Mouse (Mus musculus) myocyte (in vitro differentiated cells): ENCODE data around the gene Ptprd.

Source experiments
- MYOD1 ChIP-seq, 3 experiments: IDR thresholded peaks; one replicate each; pipeline ENCODE4 v1.6.1; 2011; ENCODE audit warnings: control low read depth in 2 of 3, low read depth in 2 of 3, mild to moderate bottlenecking in 2 of 3, moderate library complexity in 1 of 3; ENCODE audit not compliant: insufficient read length in 2 of 3, control insufficient read depth in 1 of 3
- POLR2A ChIP-seq: IDR thresholded peaks from one replicate; pipeline ENCODE4 v1.6.1; 2011; ENCODE audit warnings: low read depth, mild to moderate bottlenecking, control low read depth, moderate library complexity; ENCODE audit not compliant: insufficient read length
- POLR2AphosphoS2 ChIP-seq: IDR thresholded peaks from one replicate; pipeline ENCODE4 v1.6.1; 2011; ENCODE audit warnings: low read depth, control low read depth; ENCODE audit not compliant: insufficient read length
- TCF3 ChIP-seq: IDR thresholded peaks from one replicate; pipeline ENCODE4 v1.6.1; 2011; ENCODE audit warnings: low read depth, control low read depth; ENCODE audit not compliant: insufficient read length
- USF1 ChIP-seq: IDR thresholded peaks from one replicate; pipeline ENCODE4 v1.6.1; 2011; ENCODE audit warnings: low read depth, mild to moderate bottlenecking, control low read depth, moderate library complexity

DNA sequence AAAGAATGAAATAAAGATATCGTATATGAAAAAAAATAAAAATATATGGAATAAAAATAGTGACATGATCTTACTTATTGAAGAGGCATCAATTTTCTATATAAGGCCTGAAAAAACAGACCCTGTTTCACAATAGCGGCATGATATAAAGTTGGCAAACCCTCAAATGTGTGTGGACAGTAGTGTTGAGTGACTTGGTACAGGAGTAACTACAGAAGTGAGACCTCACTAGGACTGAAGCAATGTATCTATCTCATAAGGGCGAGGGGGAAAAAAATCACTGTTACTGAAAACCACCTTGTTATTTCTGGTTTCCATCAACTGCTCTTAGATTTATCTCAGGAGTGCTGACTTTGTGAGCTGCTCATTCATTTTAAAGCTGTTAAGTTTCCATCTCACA lies 2204.5 kb downstream of the Ptprd start:
- TF ChIP-seq POLR2A (no peak), MYOD1 (IDR thresholded peaks at IDR 0.05; ENCODE audit: control insufficient read depth in 1 of 3, insufficient read length in 2 of 3, low read depth in 2 of 3) (no peak), TCF3 (no peak), USF1 (no peak), POLR2AphosphoS2 (no peak)
